Mouse (Mus musculus): Measurements from ENCODE around the gene Zranb1. TPM values are rescaled to one million over a fixed set of nuclear protein-coding genes. Genes with fewer than 3 reads are reported as not detected.
A peak's percentile ranks its signal among the peaks of the same experiment; 100 is the strongest.

The Zranb1 gene
- 10 to 100 TPM; 38.6 to 39.2 TPM for total RNA-seq (2021)

GRCm38 (mm10) chr7:132930850-132931559 lies at the start of gene Zranb1:
Gene Zranb1 (plus strand): TSS chr7:132931142.
- DNase-seq (ENCODE audit: low spot score in 2 of 2) = peak; percentile 99 to 100
- intact Hi-C loops (cut with DNase I) = loop anchor here (5.0 kb wide), 1 partner anchor 706 kb away; the partner anchor contains the start of gene Edrf1

- DNase-seq (ENCODE audit: low spot score in 2 of 2) = peak in 1 of 2 experiments; percentile 16
- intact Hi-C loops (cut with DNase I) = loop anchor here (5.0 kb wide), 1 partner anchor 120 kb away; no protein-coding TSS in a partner anchor
These were observed 48.6 kb upstream of the Zranb1 start for GRCm38 (mm10) chr7:132882343-132882742.

- intact Hi-C loops (cut with DNase I) = loop anchor here (5.0 kb wide), 1 partner anchor 118 kb away; no protein-coding TSS in a partner anchor
These were observed 46.9 kb upstream of the Zranb1 start for GRCm38 (mm10) chr7:132884031-132884430.

GRCm38 (mm10) chr7:132887019-132887804 lies 43.7 kb upstream of the Zranb1 start:
- no peak for DNase-seq (ENCODE audit: low spot score in 2 of 2)
- intact Hi-C loops (cut with DNase I) = no loop called here

More at GRCm38 (mm10) chr7:132884031-132884430, 46.9 kb upstream of the Zranb1 start:
- DNase-seq (ENCODE audit: low spot score in 2 of 2) = peak in 1 of 2 experiments; percentile 42

- intact Hi-C loops (cut with DNase I) = no loop called here
- no peak for DNase-seq (ENCODE audit: low spot score in 2 of 2)
These were observed 42.9 kb upstream of the Zranb1 start for GRCm38 (mm10) chr7:132888052-132888451.

- no peak for DNase-seq (ENCODE audit: low spot score in 2 of 2)
- intact Hi-C loops (cut with DNase I) = no loop called here
These were observed 42.3 kb upstream of the Zranb1 start for GRCm38 (mm10) chr7:132888518-132889249.

- no peak for DNase-seq (ENCODE audit: low spot score in 2 of 2)
- intact Hi-C loops (cut with DNase I) = no loop called here
These were observed 41.3 kb upstream of the Zranb1 start for GRCm38 (mm10) chr7:132889691-132890090.

- no peak for DNase-seq (ENCODE audit: low spot score in 2 of 2)
- intact Hi-C loops (cut with DNase I) = no loop called here
These were observed 40.7 kb upstream of the Zranb1 start for GRCm38 (mm10) chr7:132890201-132890600.

GRCm38 (mm10) chr7:132891561-132892310 lies 39.2 kb upstream of the Zranb1 start:
- intact Hi-C loops (cut with DNase I) = no loop called here
- DNase-seq (ENCODE audit: low spot score in 2 of 2) = peak in 1 of 2 experiments; percentile 19

- intact Hi-C loops (cut with DNase I) = no loop called here
These were observed 38.7 kb upstream of the Zranb1 start for GRCm38 (mm10) chr7:132892311-132892661.

GRCm38 (mm10) chr7:132892806-132893205 lies 38.1 kb upstream of the Zranb1 start:
- DNase-seq (ENCODE audit: low spot score in 2 of 2) = no peak
- intact Hi-C loops (cut with DNase I) = no loop called here

More at GRCm38 (mm10) chr7:132892311-132892661, 38.7 kb upstream of the Zranb1 start:
- peak in 1 of 2 experiments; percentile 9 for DNase-seq (ENCODE audit: low spot score in 2 of 2)

GRCm38 (mm10) chr7:132893336-132893735 lies 37.6 kb upstream of the Zranb1 start:
- intact Hi-C loops (cut with DNase I) = no loop called here
- DNase-seq (ENCODE audit: low spot score in 2 of 2) = no peak

GRCm38 (mm10) chr7:132894841-132895555 lies 35.9 kb upstream of the Zranb1 start:
- peak in 1 of 2 experiments; percentile 13 for DNase-seq (ENCODE audit: low spot score in 2 of 2)
- intact Hi-C loops (cut with DNase I) = no loop called here

- no peak for DNase-seq (ENCODE audit: low spot score in 2 of 2)
- intact Hi-C loops (cut with DNase I) = no loop called here
These were observed 34.6 kb upstream of the Zranb1 start for GRCm38 (mm10) chr7:132896206-132896815.

- DNase-seq (ENCODE audit: low spot score in 2 of 2) = no peak
- intact Hi-C loops (cut with DNase I) = no loop called here
These were observed 33.7 kb upstream of the Zranb1 start for GRCm38 (mm10) chr7:132897258-132897657.

GRCm38 (mm10) chr7:132898234-132898633 lies 32.7 kb upstream of the Zranb1 start:
- no peak for DNase-seq (ENCODE audit: low spot score in 2 of 2)
- intact Hi-C loops (cut with DNase I) = no loop called here

GRCm38 (mm10) chr7:132900826-132901531 lies 30.0 kb upstream of the Zranb1 start:
- DNase-seq (ENCODE audit: low spot score in 2 of 2) = no peak
- intact Hi-C loops (cut with DNase I) = no loop called here

- DNase-seq (ENCODE audit: low spot score in 2 of 2) = no peak
- intact Hi-C loops (cut with DNase I) = no loop called here
These were observed 27.1 kb upstream of the Zranb1 start for GRCm38 (mm10) chr7:132903796-132904195.

All from left cerebral cortex, postnatal 25 days (tissue).